Mouse (Mus musculus): ENCODE measurements around the gene Mettl16.

Mettl16 gene

DNA sequence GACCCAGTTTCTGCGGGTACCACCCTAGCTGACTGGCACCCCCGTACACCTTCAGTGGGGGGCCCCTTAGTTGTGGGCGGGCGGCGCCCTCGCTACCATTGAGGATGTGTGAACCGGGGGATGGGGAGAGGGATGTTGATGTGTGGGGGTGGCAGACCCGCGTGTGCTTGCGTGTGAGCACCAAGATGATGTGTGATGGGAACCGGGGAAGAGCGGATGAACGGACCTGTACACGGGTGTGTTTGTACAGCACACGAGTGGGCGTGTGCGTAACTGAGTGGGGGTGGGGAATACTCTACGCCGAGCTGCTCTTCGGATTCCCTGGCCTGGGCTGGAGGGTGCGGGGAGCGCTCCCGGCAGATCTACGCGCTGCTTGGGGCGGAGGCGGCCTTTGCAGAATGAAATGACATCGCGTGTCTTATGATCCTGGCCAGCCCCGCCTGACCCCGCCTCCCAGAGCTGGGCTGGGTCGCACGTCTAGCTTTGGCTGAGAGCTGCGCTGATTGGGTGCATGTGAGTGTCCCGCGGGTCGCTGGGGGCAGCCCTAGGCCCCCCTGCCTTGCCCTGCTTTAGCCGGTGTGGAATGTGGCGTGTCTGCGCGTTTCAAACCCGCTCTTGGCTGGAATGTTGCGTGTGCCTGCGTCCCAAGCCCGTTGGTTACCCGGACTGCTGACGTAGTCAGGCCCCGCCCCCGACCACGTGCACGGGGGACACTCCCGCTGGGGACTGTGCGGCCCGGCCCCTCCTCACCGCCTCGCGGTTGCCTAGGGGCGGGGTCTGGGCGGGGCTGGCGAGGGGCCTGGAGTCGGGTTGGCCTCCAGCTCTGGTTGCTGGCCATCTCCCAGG lies 61.2 kb downstream of the Mettl16 start:
- DNase-seq (ENCODE audit: low read depth): peak; percentile 98

DNA sequence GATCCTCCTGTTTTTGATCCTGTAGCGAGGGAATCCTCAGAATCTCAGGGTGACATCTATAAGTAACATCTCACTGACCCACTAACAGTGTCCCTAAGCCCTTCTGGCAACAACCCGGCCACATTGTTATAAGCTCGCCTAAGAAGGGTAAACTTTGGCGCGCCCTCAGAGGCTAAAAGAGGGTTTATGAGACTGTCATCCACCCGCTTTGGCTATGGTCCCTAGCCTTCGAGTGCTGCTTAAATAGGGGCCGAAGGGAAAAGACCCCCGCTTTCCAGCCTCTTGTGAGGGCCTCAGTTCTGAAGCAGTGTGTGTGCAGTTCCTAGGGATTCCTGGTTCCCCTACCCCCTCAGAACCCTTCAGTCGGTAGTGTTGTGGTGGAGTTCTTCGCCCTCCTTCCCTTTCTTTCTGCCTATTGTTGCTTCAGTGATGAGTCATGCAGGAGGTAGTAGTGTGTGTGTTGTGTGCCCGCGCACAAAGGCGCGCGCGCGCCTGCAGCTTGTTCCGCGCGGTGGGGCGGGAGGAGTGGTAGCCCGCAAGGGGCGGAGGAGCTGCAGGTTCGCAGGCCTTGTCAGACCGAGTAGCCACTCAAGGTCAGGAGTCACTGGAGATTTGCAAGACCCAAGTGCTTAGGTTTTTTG lies 62.0 kb downstream of the Mettl16 start:
- DNase-seq (ENCODE audit: low read depth): peak; percentile 90

DNA sequence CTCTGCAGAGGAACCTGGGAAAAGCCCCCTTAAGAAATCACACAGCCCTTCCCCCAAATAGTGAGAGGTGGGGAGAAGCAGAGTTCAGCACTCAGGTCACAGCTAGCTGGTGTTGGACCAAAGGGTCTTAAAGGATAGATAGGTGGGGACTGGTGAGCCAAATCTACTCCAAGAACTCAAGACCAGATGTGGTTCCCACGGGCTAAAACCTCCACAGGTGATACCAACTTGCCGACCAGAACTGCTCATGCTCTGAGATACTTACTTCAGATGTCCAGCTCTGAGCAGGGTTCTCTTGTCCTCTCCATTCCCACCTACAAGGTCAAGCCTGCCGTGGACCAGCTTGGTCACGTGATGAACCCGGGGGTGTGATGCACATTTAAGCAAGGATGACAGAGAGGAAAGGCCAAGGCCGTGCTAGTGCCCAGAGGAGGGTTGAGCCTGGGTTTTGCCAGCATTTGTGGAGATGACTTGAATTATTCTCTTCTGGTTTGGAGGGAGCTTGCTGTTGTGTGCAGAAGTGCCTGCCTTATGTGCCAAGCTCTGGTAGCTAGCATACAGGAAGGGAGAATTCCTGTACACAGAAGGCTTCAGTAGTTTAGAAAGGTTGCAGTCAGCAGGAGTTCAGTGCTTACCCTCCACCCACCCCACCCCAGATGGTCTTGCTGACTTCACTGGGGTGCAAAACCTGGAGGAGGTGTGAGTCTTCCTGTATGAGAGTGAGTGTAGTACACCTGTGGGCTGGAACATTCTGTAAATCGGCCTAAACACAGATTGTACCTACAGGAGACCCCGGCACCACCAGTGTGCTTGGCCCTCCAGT lies 63.1 kb downstream of the Mettl16 start:
- peak; percentile 52 for DNase-seq (ENCODE audit: low read depth)

DNA sequence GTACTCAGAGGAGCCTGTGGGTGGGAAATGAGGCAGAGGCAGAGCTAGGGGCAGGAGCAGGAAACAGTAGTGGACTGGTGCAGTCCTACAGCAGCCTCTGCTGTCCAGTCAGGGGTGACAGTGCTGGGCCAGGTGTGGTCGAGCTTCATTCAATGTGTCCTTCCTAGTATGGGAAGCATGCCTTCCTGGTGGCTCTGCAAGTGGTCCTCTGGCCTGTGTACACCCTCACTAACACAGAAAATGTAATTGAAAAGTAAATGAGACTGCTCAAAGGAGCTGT lies 63.7 kb downstream of the Mettl16 start:
- DNase-seq (ENCODE audit: low read depth): no peak

DNA sequence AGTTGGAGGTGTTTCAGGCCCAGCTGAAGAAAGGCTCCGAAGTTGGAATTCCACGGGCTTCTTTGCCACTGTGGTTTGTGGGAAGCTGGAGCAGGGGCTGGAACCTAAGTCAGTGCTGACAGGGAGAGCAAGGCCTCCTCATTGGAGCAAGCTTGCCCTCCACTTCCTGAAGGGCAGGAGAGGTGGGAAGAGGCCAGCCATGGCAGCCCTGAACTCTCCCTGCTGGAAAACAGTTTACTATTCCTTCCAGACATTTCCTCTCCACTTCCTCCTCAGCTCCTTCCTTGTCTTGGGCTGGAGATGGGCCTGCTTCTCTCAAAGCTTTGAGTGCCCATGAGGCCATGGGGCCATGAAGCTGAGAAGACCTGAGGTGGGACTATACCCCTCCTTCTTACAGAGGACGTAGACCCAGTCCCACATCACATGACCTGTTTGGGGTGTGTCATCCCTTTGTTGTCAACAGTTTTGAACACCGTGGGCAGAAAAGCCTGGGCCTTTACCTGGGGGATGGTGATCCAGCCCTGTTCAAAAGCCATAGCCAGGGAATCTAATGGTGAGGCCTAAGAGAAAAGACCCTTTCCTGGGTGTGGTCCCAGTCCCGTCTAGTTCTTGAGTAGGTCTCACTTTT lies 64.1 kb downstream of the Mettl16 start:
- peak; percentile 54 for DNase-seq (ENCODE audit: low read depth)

DNA sequence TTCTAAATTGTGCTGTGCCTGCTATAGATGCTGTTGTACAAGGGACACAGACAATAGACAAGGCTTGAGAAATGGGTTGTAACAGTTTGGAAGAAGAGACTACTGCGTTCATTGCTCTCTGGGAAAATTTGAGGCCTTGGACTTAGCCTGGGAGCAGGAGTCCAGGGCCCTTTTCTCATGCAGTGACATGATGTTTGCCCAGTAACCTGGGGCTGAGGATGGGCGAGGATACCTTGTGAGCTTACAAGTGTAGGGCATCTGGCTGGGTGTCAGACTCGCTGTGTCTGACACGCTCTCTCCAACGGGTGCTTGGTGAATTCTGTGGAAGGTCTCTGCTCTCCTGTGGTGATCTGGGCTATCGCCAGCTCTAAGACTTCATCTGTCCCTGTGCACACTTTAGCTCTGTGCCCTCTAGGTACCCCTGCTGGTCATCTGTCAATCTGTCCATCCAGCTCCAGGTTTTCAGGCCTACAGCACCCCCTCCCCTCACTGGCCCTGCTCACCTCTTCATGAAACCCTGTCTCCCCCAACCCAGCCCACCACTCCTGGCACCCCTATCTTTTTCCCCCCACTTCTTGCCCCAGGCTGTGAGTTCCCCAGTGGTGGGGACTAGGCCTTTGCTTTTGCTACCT lies 65.1 kb downstream of the Mettl16 start:
- no peak for DNase-seq (ENCODE audit: low read depth)

DNA sequence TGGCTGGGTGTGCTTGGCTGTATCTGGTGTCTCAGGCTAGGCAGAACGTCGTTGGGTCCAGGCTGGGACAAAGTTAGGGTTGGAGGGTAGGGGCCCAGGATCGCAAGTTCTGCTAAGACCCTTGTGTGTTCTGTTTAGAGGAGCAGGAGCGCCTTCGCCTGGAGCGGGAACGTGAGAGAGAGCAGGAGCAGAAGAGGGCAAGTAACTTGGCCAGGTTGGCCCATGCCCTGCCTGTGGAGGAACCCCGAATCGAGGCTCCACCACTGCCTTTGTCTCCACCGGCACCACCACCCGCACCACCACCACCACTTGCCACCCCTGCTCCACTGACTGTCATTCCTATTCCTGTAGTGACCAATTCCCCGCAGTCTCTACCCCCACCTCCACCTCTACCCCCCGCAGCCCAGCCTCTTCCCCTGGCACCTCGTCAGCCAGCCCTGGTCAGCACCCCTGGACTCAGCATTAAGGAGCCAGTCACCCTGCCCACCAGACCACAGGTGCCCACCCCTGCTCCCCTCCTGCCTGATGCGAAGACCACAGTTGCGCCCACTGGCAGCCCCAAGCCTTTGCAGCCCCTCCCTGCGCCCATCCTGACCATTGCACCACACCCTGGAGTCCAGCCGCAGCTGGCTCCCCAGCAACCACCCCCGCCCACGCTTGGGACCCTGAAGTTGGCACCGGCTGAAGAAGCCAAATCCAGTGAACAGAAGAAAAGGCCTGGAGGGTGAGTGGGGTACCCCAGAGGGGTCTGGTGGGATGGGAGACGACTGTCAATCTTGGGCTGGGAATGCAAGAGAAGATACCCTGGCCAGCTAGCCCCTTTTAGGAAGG lies 65.8 kb downstream of the Mettl16 start:
- DNase-seq (ENCODE audit: low read depth): no peak

DNA sequence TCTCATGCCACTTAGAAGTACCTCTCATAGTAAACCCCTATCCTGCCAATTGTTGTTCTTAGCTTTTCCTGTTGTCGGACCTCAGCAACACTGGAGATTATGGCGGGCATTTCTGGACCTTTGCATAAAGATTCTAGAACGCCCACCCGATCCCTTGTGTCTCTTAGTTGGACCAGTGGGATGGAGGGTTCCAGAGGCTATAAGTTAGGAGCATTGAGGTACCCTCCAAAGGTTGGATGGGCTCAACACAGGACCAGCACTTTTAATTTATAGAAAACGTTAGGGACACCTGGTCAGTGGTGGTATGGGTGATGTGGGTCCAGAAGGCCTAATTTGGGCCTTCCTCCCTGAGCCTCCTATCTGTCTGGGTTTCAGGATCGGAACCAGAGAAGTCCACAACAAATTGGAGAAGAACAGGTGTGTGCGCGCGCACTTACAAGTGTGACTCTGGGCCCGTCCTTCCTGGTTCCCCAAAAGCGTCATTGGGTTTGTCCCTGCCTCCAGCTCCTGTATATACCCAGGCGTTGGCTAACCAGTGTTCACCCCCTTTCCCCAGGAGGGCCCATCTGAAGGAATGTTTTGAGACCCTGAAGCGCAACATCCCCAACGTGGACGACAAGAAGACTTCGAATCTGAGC lies 66.5 kb downstream of the Mettl16 start:
- no peak for DNase-seq (ENCODE audit: low read depth)

DNA sequence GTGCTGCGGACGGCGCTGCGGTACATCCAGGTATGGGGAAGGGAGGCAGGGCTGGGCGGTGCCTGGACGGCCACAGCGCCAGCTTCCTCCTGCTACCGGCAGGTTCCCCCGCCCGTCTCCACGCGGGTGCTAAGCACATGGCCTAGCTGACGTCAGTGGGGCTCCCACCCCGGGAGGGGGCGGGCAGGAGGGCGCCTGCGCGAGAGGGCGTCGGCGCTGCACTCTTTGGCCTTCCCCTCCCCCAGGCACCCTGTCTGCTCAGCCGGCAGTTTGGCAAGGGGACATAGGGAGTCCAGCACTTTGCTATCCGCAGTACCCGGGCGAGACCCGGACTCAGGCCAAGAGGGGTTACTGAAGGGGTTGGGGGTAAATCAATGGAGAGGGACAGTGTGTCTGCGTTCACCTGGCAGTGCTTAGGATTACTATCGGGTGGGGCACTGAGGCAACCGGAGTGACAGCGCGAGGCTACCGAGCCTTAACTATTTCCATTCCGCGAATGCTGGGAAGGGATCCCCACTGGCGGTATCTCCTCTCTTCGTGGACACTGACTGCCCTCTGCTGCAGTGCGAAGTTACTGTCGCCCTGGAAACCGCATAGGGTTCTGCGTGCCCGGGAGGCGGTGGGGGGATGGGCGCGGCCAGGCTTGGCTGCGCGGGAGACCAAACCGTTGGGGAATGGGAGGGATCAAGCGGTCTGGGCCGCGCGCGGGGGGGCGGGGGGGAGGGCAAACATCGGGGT lies 67.2 kb downstream of the Mettl16 start:
- peak; percentile 98 for DNase-seq (ENCODE audit: low read depth)

DNA sequence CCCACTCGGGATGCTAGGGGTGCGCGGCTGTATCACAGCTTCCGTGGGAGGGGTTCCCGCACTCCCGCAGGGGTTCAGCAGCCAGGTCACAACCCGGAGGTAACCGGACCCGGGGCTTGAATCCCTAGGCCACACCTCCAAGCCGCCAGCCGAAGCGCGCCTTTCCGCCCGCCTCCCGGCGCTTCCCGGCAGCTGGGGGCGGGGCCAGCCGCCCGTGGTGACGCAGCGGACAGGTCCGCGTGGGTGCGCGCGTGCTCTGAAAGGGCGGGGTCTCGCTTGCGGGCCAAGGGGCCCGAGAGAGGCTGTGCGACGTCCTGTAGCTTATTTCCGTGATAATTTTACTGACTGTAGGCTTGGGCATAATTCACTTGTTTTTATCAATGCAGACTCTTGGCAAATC lies 67.8 kb downstream of the Mettl16 start:
- DNase-seq (ENCODE audit: low read depth): peak; percentile 98

DNA sequence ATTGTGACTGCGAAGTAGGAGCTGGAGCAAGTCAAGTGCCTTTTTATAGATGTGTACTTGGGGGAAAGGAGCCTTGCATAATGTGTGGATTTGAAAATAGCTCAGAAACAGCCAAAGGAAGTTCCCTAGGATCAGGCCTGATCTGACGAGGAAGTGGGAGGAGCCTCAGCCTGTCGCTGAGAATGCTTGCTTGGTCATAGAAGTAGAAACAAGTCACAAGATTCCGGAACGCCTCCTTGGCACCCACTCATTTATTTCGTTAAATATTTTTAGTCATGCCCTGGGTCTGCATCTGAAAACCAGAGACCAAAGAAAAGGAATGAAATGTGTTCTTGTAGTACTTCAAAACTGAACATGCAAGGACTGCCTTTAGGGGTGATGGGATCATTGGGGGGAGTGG lies 68.3 kb downstream of the Mettl16 start:
- peak; percentile 94 for DNase-seq (ENCODE audit: low read depth)

DNA sequence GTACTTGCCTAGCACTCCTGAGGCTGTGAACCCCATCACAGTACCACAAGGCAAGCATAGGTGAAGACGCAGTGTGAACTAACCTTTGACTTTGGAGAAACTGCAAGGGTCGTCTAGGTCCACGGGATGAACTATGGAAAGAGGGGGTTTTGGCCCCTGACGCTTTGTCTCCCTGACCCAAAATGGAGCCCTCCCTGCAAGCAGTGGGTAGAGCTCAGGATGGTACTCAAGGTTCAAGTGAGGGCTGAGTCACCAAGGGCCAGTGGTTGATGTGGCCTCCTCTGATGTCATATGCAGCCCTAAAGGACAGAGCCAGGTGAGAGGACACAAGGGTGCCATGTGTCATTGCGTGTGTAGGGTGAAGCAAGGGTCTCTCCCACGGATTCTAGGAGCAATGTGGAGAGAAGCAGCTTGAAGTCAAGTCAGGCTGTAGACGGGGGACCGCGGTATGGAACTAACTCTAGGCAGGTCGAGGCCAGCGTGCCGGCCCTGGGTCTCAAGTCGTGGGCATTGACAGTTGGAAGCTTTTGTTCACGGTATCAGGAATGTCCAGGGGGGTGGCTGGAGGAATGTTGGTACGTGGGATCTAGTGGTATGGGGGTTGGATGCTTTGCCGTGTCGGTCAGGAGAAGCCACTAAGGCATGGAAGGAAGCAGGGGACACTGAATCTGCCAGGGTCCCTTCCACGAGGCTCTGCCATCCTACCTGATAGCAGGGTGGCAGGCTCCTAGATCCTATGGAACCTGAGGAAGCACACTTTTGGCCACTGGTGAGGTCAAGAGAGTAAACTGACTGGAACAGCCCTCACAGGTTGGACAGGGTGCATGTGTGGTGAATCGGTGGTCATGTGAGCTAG lies 69.5 kb downstream of the Mettl16 start:
- DNase-seq (ENCODE audit: low read depth): peak; percentile 23

DNA sequence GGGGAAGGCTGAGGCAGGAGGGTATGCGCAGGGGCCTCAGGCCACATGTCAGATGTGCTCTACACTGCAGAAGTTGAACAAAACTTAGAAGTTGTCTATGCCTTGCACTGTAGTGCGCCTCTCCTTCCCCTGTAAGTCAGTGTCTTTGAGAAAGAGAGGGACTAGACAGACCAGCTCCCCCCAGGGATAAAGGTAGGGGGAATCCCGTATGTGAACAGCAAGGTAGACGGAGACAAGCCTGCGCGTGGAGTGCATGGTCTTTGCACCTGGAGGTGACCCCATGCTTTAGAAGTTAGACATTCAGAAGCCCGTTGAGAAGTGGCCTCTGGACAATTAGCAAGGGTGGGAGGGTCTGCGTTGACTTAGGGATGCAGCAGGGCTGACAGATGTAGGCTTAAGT lies 70.1 kb downstream of the Mettl16 start:
- DNase-seq (ENCODE audit: low read depth): no peak

DNA sequence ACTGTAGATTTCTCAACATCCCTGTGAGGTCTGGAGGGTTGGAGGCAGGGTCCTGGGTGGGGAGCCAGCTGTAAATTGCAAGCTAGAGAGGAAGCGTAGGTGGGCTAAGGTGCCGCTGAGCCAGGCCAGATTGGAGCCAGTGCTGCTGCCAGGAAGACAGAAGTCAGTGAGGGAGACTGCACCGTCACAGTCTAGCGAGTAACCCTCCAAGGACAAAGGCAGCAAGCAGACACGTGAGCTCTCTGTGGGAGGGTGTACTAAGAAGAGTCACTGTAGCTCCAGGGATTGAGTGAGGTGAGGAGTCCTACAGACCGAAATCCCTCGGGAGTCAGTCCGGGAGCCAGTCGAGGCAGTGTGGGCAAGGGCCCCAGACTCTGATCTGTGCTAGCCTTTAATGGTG lies 70.7 kb downstream of the Mettl16 start:
- DNase-seq (ENCODE audit: low read depth): no peak

DNA sequence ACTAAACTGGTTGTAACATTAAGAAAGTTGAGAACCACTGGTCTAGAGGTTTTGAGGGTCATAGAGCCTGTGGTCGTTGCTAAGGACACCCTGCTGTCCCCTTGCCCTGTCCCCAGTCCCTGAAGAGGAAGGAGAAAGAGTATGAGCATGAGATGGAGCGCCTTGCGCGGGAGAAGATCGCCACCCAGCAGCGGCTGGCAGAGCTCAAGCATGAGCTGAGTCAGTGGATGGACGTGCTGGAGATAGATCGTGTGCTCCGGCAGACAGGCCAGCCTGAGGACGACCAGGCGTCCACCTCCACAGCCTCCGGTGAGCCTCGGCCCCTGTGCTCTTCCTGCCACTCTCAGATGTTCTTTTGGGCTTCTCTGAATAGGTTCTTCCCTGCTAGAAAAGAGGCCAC lies 71.4 kb downstream of the Mettl16 start:
- DNase-seq (ENCODE audit: low read depth): no peak

DNA sequence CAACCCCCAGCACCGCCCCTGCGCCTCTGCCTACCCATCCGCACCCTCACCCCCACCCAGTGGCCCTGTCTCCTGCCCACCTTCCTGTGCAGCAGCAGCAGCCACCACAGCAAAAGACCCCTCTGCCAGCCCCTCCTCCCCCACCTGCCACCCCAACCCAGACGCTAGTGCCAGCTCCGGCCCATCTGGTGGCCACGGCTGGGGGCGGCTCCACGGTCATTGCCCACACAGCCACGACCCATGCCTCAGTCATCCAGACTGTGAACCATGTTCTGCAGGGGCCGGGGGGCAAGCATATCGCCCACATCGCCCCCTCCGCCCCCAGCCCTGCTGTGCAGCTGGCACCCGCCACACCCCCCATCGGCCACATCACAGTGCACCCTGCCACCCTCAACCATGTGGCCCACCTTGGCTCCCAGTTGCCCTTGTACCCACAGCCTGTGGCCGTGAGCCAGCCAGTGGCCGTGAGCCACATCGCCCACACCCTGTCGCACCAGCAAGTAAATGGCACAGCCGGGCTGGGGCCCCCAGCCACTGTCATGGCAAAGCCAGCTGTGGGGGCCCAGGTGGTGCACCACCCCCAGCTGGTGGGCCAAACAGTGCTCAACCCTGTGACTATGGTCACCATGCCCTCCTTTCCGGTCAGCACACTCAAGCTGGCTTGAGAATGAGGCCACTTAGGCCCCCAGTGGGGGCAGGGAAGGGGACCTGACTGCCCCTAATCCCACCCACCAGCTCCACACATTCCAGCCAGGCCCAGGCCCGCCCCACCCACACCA lies 72.2 kb downstream of the Mettl16 start:
- no peak for DNase-seq (ENCODE audit: low read depth)

DNA sequence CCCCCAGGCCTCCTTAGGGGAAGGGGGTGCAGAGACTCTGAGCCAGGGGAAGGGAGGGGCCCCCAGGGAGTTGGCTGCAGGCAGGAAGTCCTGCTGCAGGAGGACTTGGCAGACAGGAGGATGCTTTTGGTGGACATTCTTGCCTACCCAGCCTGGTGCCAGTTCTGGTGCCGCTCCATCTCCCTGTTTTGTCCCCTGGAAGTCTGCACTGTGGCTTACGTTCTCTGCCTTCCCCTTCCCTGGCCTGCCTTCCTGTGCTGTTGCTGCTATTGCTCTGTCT lies 72.7 kb downstream of the Mettl16 start:
- no peak for DNase-seq (ENCODE audit: low read depth)

DNA sequence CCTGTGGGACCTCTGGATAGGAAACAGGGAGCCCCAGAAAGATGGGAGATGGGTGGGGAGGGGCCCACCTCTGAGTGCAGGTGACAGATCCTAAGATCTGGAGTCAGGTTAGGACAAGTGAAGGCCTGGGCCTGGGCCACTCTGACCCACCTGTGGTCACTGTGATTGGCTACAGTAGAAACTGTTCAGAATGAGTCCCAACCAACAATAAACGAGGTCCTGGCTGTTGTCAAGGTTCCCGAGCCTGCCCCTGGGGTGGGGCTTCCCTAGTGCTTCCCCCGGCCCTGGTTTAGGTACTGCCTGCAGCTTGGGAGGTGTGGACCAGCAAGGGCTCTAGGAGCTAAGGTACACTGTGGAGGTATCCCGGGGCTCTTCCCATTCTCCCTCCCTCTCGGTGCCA lies 73.1 kb downstream of the Mettl16 start:
- DNase-seq (ENCODE audit: low read depth): no peak
